Mouse (Mus musculus) embryonic facial prominence, embryonic 14.5 days (tissue): ENCODE results near the gene Cln6. TPM values are rescaled to one million over a fixed set of nuclear protein-coding genes. Genes with fewer than 3 reads are reported as not detected.
A peak's percentile ranks its signal among the peaks of the same experiment; 100 is the strongest.

Source experiments
- ATAC-seq: fragments of 200-750 bp; cut with Nextera tagmentation; 2 replicates; pipeline ENCODE4 v1.8.0; 2017; ENCODE audit warnings: low read depth, moderate number of reproducible peaks, moderate TSS enrichment
- DNase-seq: peaks from one replicate; pipeline ENCODE4 v3.0.0-alpha.2; 2015; ENCODE audit warnings: low spot score
- H3K27ac ChIP-seq: fragments of 300-500 bp; sonication (generic); replicated peaks from 2 replicates; pipeline ENCODE4 v1.5.1; 2014; ENCODE audit warnings: low read depth, mild to moderate bottlenecking, low read length, moderate library complexity
- H3K27me3 ChIP-seq: fragments of 300-500 bp; sonication (generic); replicated peaks from 2 replicates; pipeline ENCODE4 v1.6.1; 2014; ENCODE audit warnings: low read length; ENCODE audit not compliant: control insufficient read depth, insufficient read depth
- H3K36me3 ChIP-seq: fragments of 300-500 bp; sonication (generic); 2 replicates; pipeline ENCODE4 v1.6.1; 2014; ENCODE audit warnings: low read length, mixed read lengths; ENCODE audit not compliant: control insufficient read depth, insufficient read depth
- H3K4me1 ChIP-seq: fragments of 300-500 bp; sonication (generic); 2 replicates; pipeline ENCODE4 v1.6.1; 2014; ENCODE audit warnings: antibody characterized with exemption, low read length; ENCODE audit not compliant: control insufficient read depth, insufficient read depth
- H3K4me2 ChIP-seq: fragments of 300-500 bp; sonication (generic); 2 replicates; pipeline ENCODE4 v1.6.1; 2014; ENCODE audit warnings: low read depth, mild to moderate bottlenecking, low read length, moderate library complexity, mixed read lengths
- H3K4me3 ChIP-seq: fragments of 300-500 bp; sonication (generic); 2 replicates; pipeline ENCODE4 v1.5.1; 2014; ENCODE audit warnings: low read depth, mild to moderate bottlenecking, low read length
- H3K9ac ChIP-seq: fragments of 300-500 bp; sonication (generic); 2 replicates; pipeline ENCODE4 v1.6.1; 2014; ENCODE audit warnings: low read depth, mild to moderate bottlenecking, low read length, moderate library complexity, mixed read lengths
- H3K9me3 ChIP-seq: fragments of 300-500 bp; sonication (generic); 2 replicates; pipeline ENCODE4 v1.6.1; 2016; ENCODE audit warnings: low read length; ENCODE audit not compliant: control insufficient read depth
- WGBS: fragments of 180-500 bp; shearing (Covaris S2); extraction: QIAGEN DNeasy Blood & Tissue Kit; methylation state at CpG from one replicate; pipeline ENCODE4 v1.1.7; 2014; 5-methylcytosine and 5-hydroxymethylcytosine counted together
- polyA plus RNA-seq: library from polyadenylated mRNA; unstranded; fragments of >200 nt; fragmentation: Nextera tagmentation; extraction: Ambion mirVana; gene quantifications from 2 replicates; pipeline ENCODE4 v1.2.1, GENCODE M21; 2014

Cln6 gene
- polyA plus RNA-seq, 1 experiment from 2014 or later = 19.0 TPM

DNA sequence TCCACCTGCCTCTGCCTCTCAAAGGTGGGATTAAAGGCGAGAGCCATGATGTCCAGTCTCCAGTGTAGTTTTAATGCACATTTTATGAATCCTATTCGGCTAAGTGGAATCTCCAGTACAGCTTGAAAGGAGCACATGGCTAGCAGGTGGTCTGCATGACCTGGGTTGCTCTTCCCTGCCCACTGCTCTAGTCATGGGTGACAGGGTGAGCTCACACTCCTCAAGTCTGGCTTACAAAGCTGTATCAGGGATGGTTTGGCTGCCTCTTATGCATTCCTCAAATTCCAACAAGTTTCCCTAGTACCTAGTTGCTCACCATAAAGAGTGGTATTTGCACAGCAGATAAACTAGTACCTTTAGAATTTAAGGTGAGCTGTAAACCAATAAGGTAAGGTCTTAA is 39.2 kb downstream of the Cln6 start:
- no peak overlapping the region for H3K4me3 ChIP-seq
- no peak overlapping the region for H3K27ac ChIP-seq
- ATAC-seq = no peak
- no peaks in the 10 kb centered on the region for H3K27me3 ChIP-seq
- H3K4me1 ChIP-seq = peaks cover 4% of the 10 kb centered on the region
- no peaks in the 10 kb centered on the region for H3K9me3 ChIP-seq
- no peak for DNase-seq
- WGBS = 78% methylated on average over 2 of the region's 2 CpGs
- no peak overlapping the region for H3K4me2 ChIP-seq
- H3K36me3 ChIP-seq = peaks cover 27% of the 10 kb centered on the region
- no peak overlapping the region for H3K9ac ChIP-seq

DNA sequence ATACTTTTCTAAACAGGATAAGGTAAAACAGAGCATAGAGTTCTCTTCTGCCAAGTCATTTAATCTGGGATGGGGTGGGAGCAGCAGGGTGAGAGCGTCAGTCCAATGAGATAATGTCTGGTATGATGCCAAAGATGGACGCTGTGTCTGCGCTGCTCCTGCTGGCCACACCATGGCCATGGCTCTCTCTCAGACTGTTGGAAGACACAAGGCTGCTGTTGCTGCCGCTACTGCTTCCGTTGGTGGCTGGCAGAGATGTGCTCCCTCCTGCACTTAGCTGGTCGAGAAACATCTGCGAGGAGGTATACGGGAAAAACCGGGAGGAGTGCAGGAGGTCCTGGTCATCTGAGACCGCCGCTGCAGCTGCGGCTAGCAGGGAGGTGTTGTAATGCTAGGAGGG is 43.3 kb downstream of the Cln6 start:
- H3K9ac ChIP-seq = no peak overlapping the region
- H3K27ac ChIP-seq = no peak overlapping the region
- H3K4me3 ChIP-seq = no peak overlapping the region
- no peaks in the 10 kb centered on the region for H3K27me3 ChIP-seq
- 70% methylated on average over 12 of the region's 12 CpGs for WGBS
- ATAC-seq (peak; percentile 33; the same call in 1 of the 2 replicates), DNase-seq (peak; percentile 34)
- no peaks in the 10 kb centered on the region for H3K9me3 ChIP-seq
- no peaks in the 10 kb centered on the region for H3K4me1 ChIP-seq
- H3K36me3 ChIP-seq = peaks cover 63% of the 10 kb centered on the region
- no peak overlapping the region for H3K4me2 ChIP-seq

DNA sequence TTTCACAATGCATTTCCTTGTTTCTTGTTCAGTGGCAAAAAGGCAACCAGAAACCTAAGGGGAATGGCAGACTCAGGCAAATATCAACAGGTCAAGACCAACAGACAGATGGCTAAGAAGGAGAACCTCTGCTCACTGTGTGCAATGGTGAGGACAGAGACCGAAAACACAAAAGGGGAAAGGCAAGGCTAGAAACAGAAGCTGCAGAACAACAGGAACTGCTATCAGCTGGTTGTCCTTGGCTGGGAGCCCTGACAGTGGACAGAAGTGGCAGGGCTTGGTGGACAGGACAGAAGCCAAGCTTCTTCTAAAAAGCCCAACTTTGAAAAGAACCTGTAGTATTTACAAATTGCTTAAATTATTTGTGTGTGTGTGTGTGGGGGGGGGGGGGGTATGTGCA is 55.9 kb downstream of the Cln6 start:
- H3K9ac ChIP-seq = no peak overlapping the region
- H3K4me1 ChIP-seq = no peaks in the 10 kb centered on the region
- H3K27ac ChIP-seq = no peak overlapping the region
- DNase-seq = no peak
- no peak overlapping the region for H3K4me2 ChIP-seq
- 86% methylated on average over 1 of the region's 1 CpGs for WGBS
- no peak for ATAC-seq
- H3K9me3 ChIP-seq = no peaks in the 10 kb centered on the region
- H3K4me3 ChIP-seq = no peak overlapping the region
- no peaks in the 10 kb centered on the region for H3K27me3 ChIP-seq
- H3K36me3 ChIP-seq = peaks cover 50% of the 10 kb centered on the region

Other genes with a start within 250 kb of the Cln6 start
- 8.1 and 10.2 TPM in 2 replicates for gene Itga11, start 161.0 kb upstream of the Cln6 start, polyA plus RNA-seq
- gene Fem1b, start 26.9 kb upstream of the Cln6 start, polyA plus RNA-seq = 31.8 and 32.0 TPM in 2 replicates
- gene Calml4, start 19.3 kb downstream of the Cln6 start, polyA plus RNA-seq = 16.5 and 19.8 TPM in 2 replicates
- gene Pias1, start 149.1 kb downstream of the Cln6 start, polyA plus RNA-seq = 47.2 and 49.5 TPM in 2 replicates